Mouse (Mus musculus): ENCODE data around the gene G3bp2.

G3bp2 gene

GRCm38 (mm10) chr5:92019960-92020359 is 63.6 kb downstream of the G3bp2 start:
- no peak for DNase-seq (ENCODE audit: low spot score in 2 of 2)

GRCm38 (mm10) chr5:92011756-92012155 is 71.8 kb downstream of the G3bp2 start:
- no peak for DNase-seq (ENCODE audit: low spot score in 2 of 2)

GRCm38 (mm10) chr5:92009827-92010226 is 73.7 kb downstream of the G3bp2 start:
- no peak for DNase-seq (ENCODE audit: low spot score in 2 of 2)

GRCm38 (mm10) chr5:92003011-92003410 is 80.5 kb downstream of the G3bp2 start:
- DNase-seq (ENCODE audit: low spot score in 2 of 2) = no peak
